Mouse (Mus musculus) Patski (cell line): Measurements from ENCODE around the gene Pyroxd2. TPM values are rescaled to one million over a fixed set of nuclear protein-coding genes. Genes with fewer than 3 reads are reported as not detected.

Experiments
- ATAC-seq: fragments of 100-300 bp; one replicate; pipeline ENCODE4 v1.8.0; 2021
- CTCF ChIA-PET: fragments of 350-600 bp; sonication (Branson Sonifier 250); formaldehyde crosslinking; loops from one replicate; lab custom pipeline; 2022; ENCODE audit warnings: inconsistent platforms; lab: Charles Lee
- POLR2A ChIA-PET: fragments of 350-600 bp; sonication (Branson Sonifier 250); formaldehyde crosslinking; loops from one replicate; lab custom pipeline; 2022; ENCODE audit warnings: antibody characterized with exemption, inconsistent platforms; lab: Charles Lee
- DNase-seq: peaks from one replicate; pipeline ENCODE4 v3.0.0-alpha.2; 2011; ENCODE audit warnings: low read depth, low spot score
- H3K27me3 ChIP-seq: fragments of 371-371 bp; one replicate; pipeline ENCODE4 v1.5.1; 2021
- CTCF ChIP-seq: fragments of 100-300 bp; IDR thresholded peaks from one replicate; pipeline ENCODE4 v1.5.1; 2021
- in situ Hi-C: fragments of 300-500 bp; cut with MboI; formaldehyde crosslinking; loops from 3 replicates; pipeline ENCODE4 v1.11.1; 2018; ENCODE audit warnings: low pct_unique_long_range_greater_than_20kb, mixed read lengths
- polyA plus RNA-seq: library from polyadenylated mRNA; unstranded; gene quantifications from one replicate; pipeline ENCODE4 v1.2.3, GENCODE M21; 2021

The Pyroxd2 gene
- polyA plus RNA-seq, 1 experiment from 2014 or later = 0.30 TPM

GRCm38 (mm10) chr19:42777801-42778200, 25.2 kb upstream of the Pyroxd2 start:
- in situ Hi-C loops = loop anchor here (10.0 to 25.0 kb wide), 2 partner anchors 193 to 834 kb away; partner anchors contain the start of gene Nkx2-3
- ChIA-PET POLR2A (no interaction called here), CTCF (interaction anchor here (2.3 kb wide), 1 partner anchor 462 kb away, joined by 5 read pairs; no protein-coding TSS in a partner anchor)
- H3K27me3 ChIP-seq = no peaks in the 10 kb centered on the region
- no peak for ATAC-seq
- no peak for DNase-seq
- peak; percentile 88 for TF ChIP-seq CTCF

GRCm38 (mm10) chr19:42776813-42777212, 24.2 kb upstream of the Pyroxd2 start:
- in situ Hi-C loops = loop anchor here (10.0 to 25.0 kb wide), 2 partner anchors 192 to 835 kb away; partner anchors contain the start of gene Nkx2-3
- CTCF ChIA-PET = interaction anchor here (0.9 to 2.3 kb wide), 5 partner anchors 16 to 461 kb away, joined by 3 to 5 read pairs (median 3); no protein-coding TSS in a partner anchor
- POLR2A ChIA-PET = interaction anchor here (0.8 kb wide), 1 partner anchor 15 kb away, joined by 3 read pairs; no protein-coding TSS in a partner anchor
- ATAC-seq = no peak
- no peak for TF ChIP-seq CTCF
- no peaks in the 10 kb centered on the region for H3K27me3 ChIP-seq
- DNase-seq = no peak

- ATAC-seq (peak; percentile 66), DNase-seq (no peak)
- no peak for TF ChIP-seq CTCF
- H3K27me3 ChIP-seq = no peaks in the 10 kb centered on the region
- in situ Hi-C loops = loop anchor here (10.0 kb wide), 1 partner anchor 186 kb away; no protein-coding TSS in a partner anchor
- CTCF ChIA-PET = interaction anchor here (1.2 to 1.4 kb wide), 2 partner anchors 9 to 10 kb away, joined by 3 to 4 read pairs; partner anchors contain the start of gene Hps1
- POLR2A ChIA-PET = interaction anchor here (0.6 kb wide), 1 partner anchor 9 kb away, joined by 3 read pairs; the partner anchor contains the start of gene Hps1
Observed at GRCm38 (mm10) chr19:42770141-42770872, 17.7 kb upstream of the Pyroxd2 start.

GRCm38 (mm10) chr19:42769648-42770047, 17.1 kb upstream of the Pyroxd2 start:
- H3K27me3 ChIP-seq = no peaks in the 10 kb centered on the region
- POLR2A ChIA-PET = no interaction called here
- TF ChIP-seq CTCF = no peak
- CTCF ChIA-PET = no interaction called here
- ATAC-seq (no peak), DNase-seq (no peak)
- in situ Hi-C loops = loop anchor here (10.0 kb wide), 1 partner anchor 185 kb away; no protein-coding TSS in a partner anchor

- no peak for TF ChIP-seq CTCF
- in situ Hi-C loops = no loop called here
- ChIA-PET POLR2A (no interaction called here), CTCF (no interaction called here)
- H3K27me3 ChIP-seq = no peaks in the 10 kb centered on the region
- ATAC-seq = no peak
- DNase-seq = no peak
Observed at GRCm38 (mm10) chr19:42767361-42767760, 14.8 kb upstream of the Pyroxd2 start.

GRCm38 (mm10) chr19:42764398-42764797, 11.8 kb upstream of the Pyroxd2 start:
- ATAC-seq (peak; percentile 44), DNase-seq (no peak)
- ChIA-PET CTCF (interaction anchor here (1.1 kb wide), 1 partner anchor 15 kb away, joined by 3 read pairs; the partner anchor contains the start of gene Hps1), POLR2A (interaction anchor here (1.2 kb wide), 1 partner anchor 454 kb away, joined by 3 read pairs; no protein-coding TSS in a partner anchor)
- H3K27me3 ChIP-seq = no peaks in the 10 kb centered on the region
- no peak for TF ChIP-seq CTCF
- in situ Hi-C loops = no loop called here

- in situ Hi-C loops = no loop called here
- no peak for TF ChIP-seq CTCF
- ChIA-PET POLR2A (no interaction called here), CTCF (no interaction called here)
- no peak for DNase-seq
- ATAC-seq = no peak
- no peaks in the 10 kb centered on the region for H3K27me3 ChIP-seq
Observed at GRCm38 (mm10) chr19:42756671-42757070, 4.1 kb upstream of the Pyroxd2 start.

- DNase-seq (no peak), ATAC-seq (no peak)
- in situ Hi-C loops = no loop called here
- POLR2A ChIA-PET = no interaction called here
- no peak for TF ChIP-seq CTCF
- CTCF ChIA-PET = interaction anchor here (1.4 kb wide), 1 partner anchor 11 kb away, joined by 4 read pairs; no protein-coding TSS in a partner anchor
- H3K27me3 ChIP-seq = no peaks in the 10 kb centered on the region
Observed at GRCm38 (mm10) chr19:42755148-42755870, 2.7 kb upstream of the Pyroxd2 start.

GRCm38 (mm10) chr19:42753141-42753917, 754 bp upstream of the Pyroxd2 start:
- DNase-seq = no peak
- in situ Hi-C loops = no loop called here
- no peaks in the 10 kb centered on the region for H3K27me3 ChIP-seq
- ChIA-PET POLR2A (interaction anchor here (0.6 to 1.5 kb wide), 2 partner anchors 10 to 723 kb away, joined by 4 read pairs; no protein-coding TSS in a partner anchor), CTCF (interaction anchor here (1.0 to 1.2 kb wide), 2 partner anchors 9 to 21 kb away, joined by 3 read pairs; no protein-coding TSS in a partner anchor)
- ATAC-seq = peak; percentile 4
- no peak for TF ChIP-seq CTCF

GRCm38 (mm10) chr19:42750196-42750595, 2.4 kb downstream of the Pyroxd2 start:
- no peaks in the 10 kb centered on the region for H3K27me3 ChIP-seq
- ChIA-PET CTCF (interaction anchor here (0.8 kb wide), 1 partner anchor 434 kb away, joined by 3 read pairs; no protein-coding TSS in a partner anchor), POLR2A (no interaction called here)
- DNase-seq (no peak), ATAC-seq (no peak)
- no peak for TF ChIP-seq CTCF
- in situ Hi-C loops = no loop called here
